Mouse (Mus musculus) brain, embryonic 14.5 days (tissue): ENCODE measurements around the gene Cited1. TPM values are rescaled to one million over a fixed set of nuclear protein-coding genes. Genes with fewer than 3 reads are reported as not detected.
A peak's percentile ranks its signal among the peaks of the same experiment; 100 is the strongest.

Experiments
- DNase-seq: peaks from one replicate; pipeline ENCODE4 v3.0.0-alpha.2; 2011; ENCODE audit warnings: low read depth
- CTCF ChIP-seq: fragments of 200-500 bp; IDR thresholded peaks from 2 replicates; pipeline ENCODE4 v1.5.1; 2012; ENCODE audit warnings: inconsistent platforms, mild to moderate bottlenecking, moderate library complexity, borderline replicate concordance; ENCODE audit not compliant: insufficient read depth, insufficient read length; ENCODE audit errors: extremely low read depth
- POLR2A ChIP-seq: fragments of 200-500 bp; IDR thresholded peaks from 2 replicates; pipeline ENCODE4 v1.6.1; 2012; ENCODE audit warnings: mild to moderate bottlenecking, inconsistent platforms, borderline replicate concordance; ENCODE audit not compliant: poor library complexity, insufficient read depth, insufficient read length, severe bottlenecking; ENCODE audit errors: extremely low read depth
- polyA plus RNA-seq: library from polyadenylated mRNA; depleted of rRNA; stranded (reverse); fragments of >200 nt; gene quantifications from 2 replicates; pipeline ENCODE4 v1.2.3, GENCODE M21; 2012; rRNA removed

The Cited1 gene
- 14.4 and 15.8 TPM in 2 replicates for polyA plus RNA-seq

GRCm38 (mm10) chrX:102251937-102252860, at the start of gene Cited1:
Gene Cited1, minus strand, starts transcription at chrX:102252181.
- peak; percentile 96 for DNase-seq
- TF ChIP-seq POLR2A (no peak), CTCF (no peak)

- no peak for DNase-seq
- TF ChIP-seq CTCF (no peak), POLR2A (no peak)
Observed at GRCm38 (mm10) chrX:102284889-102285288, 32.9 kb upstream of the Cited1 start.

- peak; percentile 32 for DNase-seq
- TF ChIP-seq POLR2A (no peak), CTCF (no peak)
Observed at GRCm38 (mm10) chrX:102262620-102263345, 10.8 kb upstream of the Cited1 start.

- no peak for DNase-seq
- TF ChIP-seq POLR2A (no peak), CTCF (no peak)
Observed at GRCm38 (mm10) chrX:102259772-102260171, 7.8 kb upstream of the Cited1 start.

GRCm38 (mm10) chrX:102253892-102254291, 1.9 kb upstream of the Cited1 start:
- peak; percentile 63 for DNase-seq
- no peak for TF ChIP-seq POLR2A
- no peak for TF ChIP-seq CTCF

- peak; percentile 25 for DNase-seq
- no peak for TF ChIP-seq POLR2A
- TF ChIP-seq CTCF, result no peak
Observed at GRCm38 (mm10) chrX:102251221-102251936, 602 bp downstream of the Cited1 start.

- no peak for TF ChIP-seq POLR2A
- no peak for TF ChIP-seq CTCF
- DNase-seq, result no peak
Observed at GRCm38 (mm10) chrX:102250891-102251170, 1.1 kb downstream of the Cited1 start.

- DNase-seq, result peak; percentile 26
- no peak for TF ChIP-seq CTCF
- TF ChIP-seq POLR2A, result no peak
Observed at GRCm38 (mm10) chrX:102250150-102250890, 1.7 kb downstream of the Cited1 start.

GRCm38 (mm10) chrX:102244334-102244733, 7.6 kb downstream of the Cited1 start:
- DNase-seq, result no peak
- TF ChIP-seq POLR2A (no peak), CTCF (no peak)

GRCm38 (mm10) chrX:102219126-102219525, 32.9 kb downstream of the Cited1 start:
- peak; percentile 54; the same call in 1 of the 2 replicates for TF ChIP-seq CTCF
- no peak for TF ChIP-seq POLR2A
- DNase-seq, result peak; percentile 35
